Mouse (Mus musculus) neural tube, embryonic 14.5 days (tissue): Measurements from ENCODE around the gene Fam45a. TPM values are rescaled to one million over a fixed set of nuclear protein-coding genes. Genes with fewer than 3 reads are reported as not detected.

Source experiments
- ATAC-seq: fragments of 200-750 bp; cut with Nextera tagmentation; 2 replicates; pipeline ENCODE4 v1.8.0; 2017; ENCODE audit warnings: low read depth, mild to moderate bottlenecking, moderate TSS enrichment, moderate library complexity
- H3K27ac ChIP-seq: fragments of 300-500 bp; sonication (generic); 2 replicates; pipeline ENCODE4 v1.5.1; 2014; ENCODE audit warnings: low read depth, mild to moderate bottlenecking, control low read depth, low read length, moderate library complexity, mixed read lengths
- H3K27me3 ChIP-seq: fragments of 300-500 bp; sonication (generic); 2 replicates; pipeline ENCODE4 v1.6.1; 2014; ENCODE audit warnings: low read length; ENCODE audit not compliant: control insufficient read depth, insufficient read depth
- H3K36me3 ChIP-seq: fragments of 300-500 bp; sonication (generic); 2 replicates; pipeline ENCODE4 v1.6.1; 2014; ENCODE audit warnings: low read length, mixed read lengths; ENCODE audit not compliant: control insufficient read depth, insufficient read depth
- H3K4me1 ChIP-seq: fragments of 300-500 bp; sonication (generic); 2 replicates; pipeline ENCODE4 v1.6.1; 2014; ENCODE audit warnings: low read length; ENCODE audit not compliant: control insufficient read depth, insufficient read depth
- H3K4me2 ChIP-seq: fragments of 300-500 bp; sonication (generic); 2 replicates; pipeline ENCODE4 v1.6.1; 2014; ENCODE audit warnings: mild to moderate bottlenecking, low read depth, low read length, control low read depth
- H3K4me3 ChIP-seq: fragments of 300-500 bp; sonication (generic); 2 replicates; pipeline ENCODE4 v1.5.1; 2014; ENCODE audit warnings: low read depth, low read length, control low read depth, mixed read lengths
- H3K9ac ChIP-seq: fragments of 300-500 bp; sonication (generic); replicated peaks from 2 replicates; pipeline ENCODE4 v1.6.1; 2014; ENCODE audit warnings: low read depth, mild to moderate bottlenecking, control low read depth, low read length, mixed read lengths
- H3K9me3 ChIP-seq: fragments of 300-500 bp; sonication (generic); 2 replicates; pipeline ENCODE4 v1.6.1; 2016; ENCODE audit warnings: low read length; ENCODE audit not compliant: control insufficient read depth
- WGBS: fragments of 180-500 bp; shearing (Covaris S2); extraction: QIAGEN DNeasy Blood & Tissue Kit; methylation state at CpG from one replicate; pipeline ENCODE4 v1.1.7; 2014; 5-methylcytosine and 5-hydroxymethylcytosine counted together
- polyA plus RNA-seq: library from polyadenylated mRNA; unstranded; fragments of >200 nt; fragmentation: Nextera tagmentation; extraction: Ambion mirVana; gene quantifications from 2 replicates; pipeline ENCODE4 v1.2.1, GENCODE M21; 2014

The Fam45a gene
- polyA plus RNA-seq, 1 experiment from 2014 or later, result 49.8 TPM

- Histone ChIP-seq H3K4me3 (peak within 1 kb of the TSS; percentile 100), H3K9me3 (no peaks in the 10 kb centered on the region), H3K36me3 (no peaks in the 10 kb centered on the region), H3K4me2 (peak within 1 kb of the TSS; percentile 89), H3K4me1 (peaks cover 16% of the 10 kb centered on the region), H3K9ac (peak within 1 kb of the TSS; percentile 95), H3K27ac (peak within 1 kb of the TSS; percentile 98), H3K27me3 (no peaks in the 10 kb centered on the region)
- under 1% methylated on average over 56 of the region's 57 CpGs for WGBS
- peak; percentile 97 for ATAC-seq
These were observed 20.7 kb upstream of the Fam45a start, which contains the start of gene Eif3a for GRCm38 (mm10) chr19:60790551-60791161. Gene Eif3a, minus strand, starts transcription at chr19:60790658.

DNA sequence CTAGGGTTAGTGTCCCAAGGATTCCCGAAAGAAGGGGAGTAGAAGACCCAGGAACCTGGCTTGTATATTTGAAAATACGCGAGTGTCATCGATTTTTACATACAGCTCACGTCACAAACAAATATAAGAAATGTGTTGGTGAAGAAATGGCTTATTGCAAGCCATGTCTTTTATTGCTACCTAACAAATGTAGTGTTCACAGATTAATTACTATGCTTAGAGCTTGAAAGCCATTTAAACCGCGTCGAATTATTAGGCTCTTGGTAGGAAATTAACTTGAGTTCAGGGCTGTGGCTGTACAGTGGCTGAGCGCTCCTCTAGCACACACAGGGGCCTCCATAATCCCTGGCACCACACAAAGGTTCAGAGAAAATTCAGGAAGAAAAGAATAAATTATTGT, 20.2 kb upstream of the Fam45a start:
- Histone ChIP-seq H3K4me3 (peak overlapping the region; percentile 100), H3K4me2 (peak overlapping the region; percentile 89), H3K9me3 (no peaks in the 10 kb centered on the region), H3K36me3 (no peaks in the 10 kb centered on the region), H3K27me3 (no peaks in the 10 kb centered on the region), H3K4me1 (peaks cover 11% of the 10 kb centered on the region), H3K27ac (peak overlapping the region; percentile 98), H3K9ac (peak overlapping the region; percentile 95)
- 10% methylated on average over 9 of the region's 9 CpGs for WGBS
- no peak for ATAC-seq

- ATAC-seq, result no peak
- Histone ChIP-seq H3K36me3 (no peaks in the 10 kb centered on the region), H3K27me3 (no peaks in the 10 kb centered on the region), H3K27ac (no peak overlapping the region), H3K4me2 (no peak overlapping the region), H3K4me1 (peaks cover 7% of the 10 kb centered on the region; the same call in 1 of the 2 replicates), H3K9me3 (no peaks in the 10 kb centered on the region), H3K9ac (no peak overlapping the region), H3K4me3 (no peak overlapping the region)
- WGBS, result 90% methylated on average over 2 of the region's 2 CpGs
These were observed 18.1 kb upstream of the Fam45a start for GRCm38 (mm10) chr19:60793170-60793707.

DNA sequence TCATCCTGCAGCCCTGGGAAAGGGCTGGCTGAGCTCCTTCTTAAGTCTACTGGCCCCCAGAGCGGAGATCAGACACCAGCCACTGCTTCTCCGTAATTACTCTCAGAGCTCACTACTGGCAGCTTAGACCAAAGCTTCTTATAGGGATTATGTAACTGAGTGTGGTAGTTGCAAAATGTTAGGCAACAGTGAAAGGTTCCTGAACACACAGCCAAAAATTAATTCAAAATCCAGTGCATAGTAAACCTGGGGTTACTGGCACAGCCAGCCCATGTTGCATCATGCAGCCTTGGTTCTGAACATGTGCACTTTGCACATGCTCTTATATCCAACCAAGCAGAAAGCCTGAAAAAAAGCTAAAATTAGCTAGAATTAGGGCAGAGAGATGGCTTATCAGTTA, 16.1 kb upstream of the Fam45a start:
- Histone ChIP-seq H3K9ac (no peak overlapping the region), H3K4me2 (no peak overlapping the region), H3K4me3 (no peak overlapping the region), H3K4me1 (no peaks in the 10 kb centered on the region), H3K27ac (no peak overlapping the region), H3K36me3 (no peaks in the 10 kb centered on the region), H3K9me3 (no peaks in the 10 kb centered on the region), H3K27me3 (no peaks in the 10 kb centered on the region)
- 95% methylated on average over 2 of the region's 2 CpGs for WGBS
- ATAC-seq, result no peak

- no peaks in the 10 kb centered on the region for H3K27me3 ChIP-seq
- no peak overlapping the region for H3K27ac ChIP-seq
- H3K9ac ChIP-seq, result no peak overlapping the region
- no peak overlapping the region for H3K4me2 ChIP-seq
- ATAC-seq, result no peak
- no peaks in the 10 kb centered on the region for H3K36me3 ChIP-seq
- no peak overlapping the region for H3K4me3 ChIP-seq
- H3K4me1 ChIP-seq, result no peaks in the 10 kb centered on the region
- 89% methylated on average over 2 of the region's 2 CpGs for WGBS
- no peaks in the 10 kb centered on the region for H3K9me3 ChIP-seq
These were observed 14.0 kb upstream of the Fam45a start for GRCm38 (mm10) chr19:60797415-60797814.

DNA sequence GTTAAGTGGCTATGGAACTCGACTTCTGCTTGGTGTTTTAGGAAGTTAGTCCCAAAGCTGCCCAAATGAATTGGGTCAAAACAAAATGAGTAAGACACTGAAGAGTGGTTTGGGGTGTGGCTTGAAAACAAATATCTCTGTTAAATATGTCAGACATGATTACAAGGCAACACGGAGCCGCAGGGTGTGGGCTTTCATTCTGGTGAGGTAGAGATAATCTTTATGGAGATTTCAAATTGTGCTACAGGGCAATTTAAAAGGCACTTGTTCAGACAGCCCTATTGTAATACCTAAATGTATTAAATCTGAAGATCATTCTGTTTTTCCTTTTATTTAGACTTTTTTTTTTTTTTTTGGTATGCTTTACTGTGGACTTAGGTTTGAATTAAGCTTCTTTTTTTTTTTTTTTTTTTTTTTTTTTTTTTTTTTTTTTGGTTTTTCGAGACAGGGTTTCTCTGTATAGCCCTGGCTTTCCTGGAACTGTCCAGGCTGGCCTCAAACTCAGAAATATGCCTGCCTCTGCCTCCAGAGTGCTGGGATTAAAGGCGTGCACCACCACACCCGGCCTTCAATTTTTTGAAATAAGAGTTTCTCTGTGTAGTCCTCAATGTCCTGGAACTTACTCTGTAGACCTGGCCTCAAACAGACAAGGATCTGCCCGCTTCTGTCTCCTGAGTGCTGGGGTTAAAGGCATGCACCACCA, 11.4 kb upstream of the Fam45a start:
- Histone ChIP-seq H3K27me3 (no peaks in the 10 kb centered on the region), H3K27ac (no peak overlapping the region), H3K4me2 (no peak overlapping the region), H3K4me3 (no peak overlapping the region), H3K36me3 (no peaks in the 10 kb centered on the region), H3K9ac (no peak overlapping the region), H3K4me1 (no peaks in the 10 kb centered on the region), H3K9me3 (no peaks in the 10 kb centered on the region)
- WGBS, result 81% methylated on average over 7 of the region's 7 CpGs
- ATAC-seq, result no peak

DNA sequence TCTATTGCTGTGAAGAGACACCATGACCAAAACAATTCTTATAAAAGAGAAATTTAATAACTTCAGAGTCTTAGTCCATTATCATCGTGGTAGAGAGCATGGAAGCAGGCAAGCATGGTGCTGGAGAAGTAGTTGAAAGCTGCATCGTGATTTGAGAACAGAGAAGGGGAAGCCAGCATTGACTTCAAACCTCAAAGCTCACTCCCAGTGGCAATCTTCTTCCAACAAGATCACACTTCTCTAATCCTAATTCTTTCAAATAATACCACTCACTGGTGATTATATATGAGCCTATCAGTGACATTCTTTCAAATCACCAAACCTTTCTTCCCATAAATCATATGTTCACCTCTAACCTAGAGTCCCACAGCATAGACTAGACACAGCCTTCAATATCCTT, 6.5 kb upstream of the Fam45a start:
- Histone ChIP-seq H3K27ac (no peak overlapping the region), H3K9ac (no peak overlapping the region), H3K9me3 (no peaks in the 10 kb centered on the region), H3K36me3 (no peaks in the 10 kb centered on the region), H3K4me2 (no peak overlapping the region), H3K4me3 (no peak overlapping the region), H3K27me3 (no peaks in the 10 kb centered on the region), H3K4me1 (no peaks in the 10 kb centered on the region)
- 66% methylated on average over 2 of the region's 2 CpGs for WGBS
- ATAC-seq, result no peak

DNA sequence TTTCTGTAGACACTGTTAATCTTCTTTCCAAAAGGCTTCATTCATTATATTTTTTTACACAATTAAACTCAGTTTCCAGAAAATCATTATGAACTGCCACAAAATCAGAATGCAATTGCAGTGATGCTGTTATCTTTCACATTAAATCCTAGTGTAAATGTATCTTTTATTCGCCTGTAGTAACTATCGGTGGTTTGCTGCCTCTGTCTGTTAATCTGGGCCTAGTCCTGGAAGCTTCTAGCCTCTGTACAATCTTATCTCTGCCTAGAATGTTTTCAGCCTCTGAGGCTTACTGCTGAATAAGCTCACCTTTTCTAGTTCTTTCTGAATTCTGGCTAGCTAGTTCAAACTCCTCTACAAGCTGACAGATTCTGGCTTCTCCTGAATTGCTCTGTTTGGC, 1.5 kb upstream of the Fam45a start:
- Histone ChIP-seq H3K4me2 (no peak overlapping the region), H3K9ac (no peak overlapping the region), H3K9me3 (no peaks in the 10 kb centered on the region), H3K27ac (no peak overlapping the region), H3K4me3 (no peak overlapping the region), H3K27me3 (no peaks in the 10 kb centered on the region), H3K36me3 (peaks cover under 1% of the 10 kb centered on the region; the same call in 1 of the 2 replicates), H3K4me1 (peaks cover 4% of the 10 kb centered on the region; the same call in 1 of the 2 replicates)
- WGBS, result 94% methylated on average over 2 of the region's 2 CpGs
- ATAC-seq, result no peak

DNA sequence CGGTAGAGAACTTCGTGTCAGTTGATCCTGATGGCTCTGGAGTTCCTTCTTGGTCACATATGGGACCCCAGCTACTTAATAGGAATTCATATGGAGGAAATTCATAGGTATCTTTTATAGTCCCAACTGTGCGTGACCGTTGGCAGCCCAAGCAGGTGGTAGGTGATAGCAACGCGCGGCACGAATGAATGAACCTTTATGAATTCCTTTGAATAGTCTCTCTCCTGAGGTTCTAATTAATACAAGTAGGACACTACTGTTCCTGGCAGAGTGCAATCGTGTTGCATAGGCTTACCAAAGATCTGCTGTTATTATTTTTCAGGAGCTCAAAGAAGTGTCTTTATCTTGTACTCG, 628 bp downstream of the Fam45a start:
- peak overlapping the region; percentile 89 for H3K9ac ChIP-seq
- peak overlapping the region; percentile 74 for H3K4me3 ChIP-seq
- H3K4me1 ChIP-seq, result peaks cover 4% of the 10 kb centered on the region; the same call in 1 of the 2 replicates
- H3K9me3 ChIP-seq, result no peaks in the 10 kb centered on the region
- peaks cover 10% of the 10 kb centered on the region for H3K36me3 ChIP-seq
- peak overlapping the region; percentile 57; the same call in 1 of the 2 replicates for H3K27ac ChIP-seq
- H3K27me3 ChIP-seq, result no peaks in the 10 kb centered on the region
- peak; percentile 54 for ATAC-seq
- H3K4me2 ChIP-seq, result peak overlapping the region; percentile 69
- 17% methylated on average over 10 of the region's 10 CpGs for WGBS
